Mouse (Mus musculus): ENCODE data around the gene Qsox2. TPM values are rescaled to one million over a fixed set of nuclear protein-coding genes. Genes with fewer than 3 reads are reported as not detected.

Gene Qsox2
- total RNA-seq, 2 experiments from 2014 or later, result 13.8 to 16.1 TPM

DNA sequence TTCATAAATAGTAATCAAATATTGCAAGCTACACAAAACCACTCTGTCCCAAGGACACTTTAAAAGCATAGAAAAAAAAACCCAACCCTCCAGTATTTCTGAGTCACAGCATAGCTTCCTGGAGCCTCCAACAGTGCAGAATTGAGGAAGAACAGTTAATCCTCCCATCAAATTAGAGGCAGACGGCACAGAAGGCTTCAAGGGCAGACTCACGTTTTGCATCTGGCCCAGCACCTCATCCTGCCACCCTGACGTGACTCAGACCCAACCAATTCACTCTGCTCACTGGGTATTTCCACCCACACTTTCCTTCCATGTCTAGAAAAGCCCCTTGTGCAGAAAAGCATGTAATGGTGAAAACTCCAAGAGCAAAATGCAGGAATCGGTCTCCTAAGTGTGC, 7.1 kb downstream of the Qsox2 start:
- intact Hi-C loops (cut with DNase I), result no loop called here
- DNase-seq, result no peak

- DNase-seq, result peak in 1 of 2 experiments; percentile 46
- intact Hi-C loops (cut with DNase I), result loop anchor here (5.0 kb wide), 2 partner anchors 45 to 75 kb away; no protein-coding TSS in a partner anchor
Observed at GRCm38 (mm10) chr2:26227788-26228187, 9.5 kb downstream of the Qsox2 start.

DNA sequence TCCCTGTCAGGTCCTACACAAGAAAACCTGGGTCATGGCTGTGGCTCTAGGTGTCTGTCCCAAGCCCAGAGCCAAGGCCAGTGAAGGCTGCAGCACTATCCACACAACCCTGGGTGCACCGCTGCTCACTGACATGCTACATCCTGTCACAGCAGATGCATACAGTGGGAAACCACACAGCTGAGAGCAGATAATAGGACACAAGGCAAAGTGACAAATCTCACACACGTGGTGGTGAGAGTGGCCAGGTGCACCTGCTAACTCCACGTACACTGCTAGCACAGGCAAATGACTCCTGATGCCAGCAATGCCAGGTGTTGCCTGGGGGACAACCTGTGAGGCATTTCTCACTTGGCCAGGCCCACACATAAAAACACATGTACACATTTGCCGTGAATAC, 12.1 kb downstream of the Qsox2 start:
- DNase-seq, result no peak
- intact Hi-C loops (cut with DNase I), result loop anchor here (5.0 kb wide), 2 partner anchors 43 to 73 kb away; no protein-coding TSS in a partner anchor

- DNase-seq, result no peak
- intact Hi-C loops (cut with DNase I), result no loop called here
Observed at GRCm38 (mm10) chr2:26223961-26224360, 13.4 kb downstream of the Qsox2 start.

- intact Hi-C loops (cut with DNase I), result no loop called here
- no peak for DNase-seq
Observed at GRCm38 (mm10) chr2:26214526-26214925, 22.8 kb downstream of the Qsox2 start.

DNA sequence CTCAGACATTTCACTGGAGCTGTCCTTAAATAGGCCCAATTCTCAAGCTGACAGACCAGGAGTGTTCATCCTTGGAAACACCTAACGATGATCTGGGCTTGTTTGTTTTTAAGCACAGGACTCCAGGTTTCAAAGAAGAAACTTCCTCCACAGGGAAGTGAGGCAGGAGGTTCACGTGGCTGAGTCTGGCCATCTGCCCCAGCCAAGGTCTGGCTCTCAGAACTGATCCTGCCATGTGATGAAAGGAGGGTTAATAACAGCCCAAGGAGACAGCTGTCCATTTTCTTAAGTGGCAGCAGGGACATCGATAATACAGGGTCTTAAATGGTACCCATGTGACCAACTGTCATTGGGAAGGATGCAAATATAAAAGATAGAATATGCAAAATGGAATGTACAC, 27.8 kb downstream of the Qsox2 start:
- intact Hi-C loops (cut with DNase I), result no loop called here
- DNase-seq, result no peak

GRCm38 (mm10) chr2:26208126-26208789, 29.1 kb downstream of the Qsox2 start, which contains the start of gene Lhx3:
TSS of gene Lhx3 (minus strand) at chr2:26208289.
- DNase-seq, result peak; percentile 90 to 95
- intact Hi-C loops (cut with DNase I), result no loop called here

DNA sequence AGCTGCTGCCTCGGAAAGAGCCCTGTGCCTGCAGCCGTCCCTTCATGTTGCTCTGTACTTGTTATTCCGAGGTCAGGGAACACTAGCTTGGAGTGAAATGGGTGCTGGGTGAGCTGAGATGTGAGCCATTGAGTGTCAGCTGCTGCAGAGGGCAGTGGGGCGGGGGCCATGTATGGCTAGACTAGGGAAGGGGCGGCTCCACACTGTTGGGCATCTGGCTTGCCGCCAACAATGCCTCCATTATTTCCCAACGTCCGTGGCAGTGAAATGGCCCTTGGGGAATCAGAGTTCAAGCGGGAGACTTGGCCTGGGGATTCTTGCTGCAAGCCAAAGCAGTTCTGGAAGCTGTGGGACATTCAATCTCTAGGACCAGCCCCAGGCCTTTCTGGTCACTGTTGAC, 29.8 kb downstream of the Qsox2 start:
- intact Hi-C loops (cut with DNase I), result no loop called here
- no peak for DNase-seq

DNA sequence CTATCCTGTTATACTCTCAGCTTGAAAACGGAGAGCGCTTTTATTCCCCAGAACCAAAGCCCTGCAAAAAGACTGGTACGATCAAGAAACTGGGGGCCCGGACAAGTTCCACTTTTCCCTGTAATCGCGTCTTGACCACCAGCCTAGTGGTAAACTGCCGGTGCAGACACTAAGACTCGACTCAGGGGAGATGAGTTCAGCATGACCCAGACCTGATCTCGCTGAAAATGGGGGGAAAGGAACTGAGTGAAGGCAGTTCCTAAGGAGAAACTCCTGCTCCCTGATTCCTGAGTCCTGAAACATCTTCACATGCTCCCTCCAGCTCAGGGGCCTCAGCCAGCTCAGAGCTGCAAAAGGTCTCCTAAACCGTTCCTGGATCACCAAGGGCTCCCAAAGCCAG, 31.6 kb downstream of the Qsox2 start:
- intact Hi-C loops (cut with DNase I), result no loop called here
- no peak for DNase-seq

DNA sequence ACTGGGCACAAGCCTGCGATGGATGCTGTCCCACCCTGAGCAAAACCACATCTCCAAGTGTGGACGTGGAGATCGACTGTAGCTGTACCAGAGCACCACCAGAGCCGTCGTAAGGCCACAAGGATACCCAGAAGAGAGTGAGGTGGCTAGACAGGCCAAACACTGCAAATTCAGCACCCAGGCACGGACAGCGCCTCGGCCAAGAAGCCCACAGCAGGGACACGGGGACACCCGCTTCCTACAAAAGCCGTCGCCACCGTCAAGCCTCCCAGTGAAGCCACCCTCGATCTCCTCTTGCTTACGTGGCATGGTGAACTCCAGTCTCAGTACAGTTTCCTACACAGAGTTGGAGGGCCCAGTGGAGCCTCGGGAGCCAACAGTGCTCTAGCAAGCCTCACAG, 32.2 kb downstream of the Qsox2 start:
- peak; percentile 49 to 64 for DNase-seq
- intact Hi-C loops (cut with DNase I), result no loop called here

DNA sequence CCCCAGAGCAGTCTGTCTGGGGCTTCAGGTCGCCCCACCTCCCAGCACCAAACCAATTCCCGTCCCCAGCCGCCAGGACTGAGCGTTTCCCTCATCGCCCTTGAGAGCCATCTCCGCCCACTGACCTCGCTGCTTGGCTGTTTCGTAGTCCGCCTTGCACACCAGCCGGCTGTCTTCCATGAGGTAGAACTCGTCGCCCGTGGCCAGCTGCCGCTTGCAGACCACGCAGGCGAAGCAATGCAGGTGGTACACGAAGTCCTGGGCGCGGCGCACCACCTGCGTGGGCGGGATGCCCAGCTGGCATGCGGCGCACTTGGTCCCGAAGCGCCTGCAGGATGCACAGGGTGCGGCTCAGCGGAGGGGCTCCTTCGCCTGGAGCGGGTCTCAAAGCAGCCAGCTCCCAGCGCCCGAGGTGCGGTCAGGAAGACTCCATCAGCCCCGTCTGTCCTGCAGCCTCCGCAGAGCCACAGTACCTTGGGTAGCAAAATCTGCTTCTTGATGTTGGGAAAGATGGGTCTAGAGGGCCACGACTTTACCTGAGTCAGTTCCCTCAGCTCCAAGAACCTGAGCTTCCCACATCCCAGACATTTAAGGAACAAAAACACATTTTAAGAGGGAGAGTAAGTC, 34.4 kb downstream of the Qsox2 start:
- intact Hi-C loops (cut with DNase I), result no loop called here
- DNase-seq, result no peak

- intact Hi-C loops (cut with DNase I), result no loop called here
Observed at GRCm38 (mm10) chr2:26201926-26202848, 35.1 kb downstream of the Qsox2 start.

DNA sequence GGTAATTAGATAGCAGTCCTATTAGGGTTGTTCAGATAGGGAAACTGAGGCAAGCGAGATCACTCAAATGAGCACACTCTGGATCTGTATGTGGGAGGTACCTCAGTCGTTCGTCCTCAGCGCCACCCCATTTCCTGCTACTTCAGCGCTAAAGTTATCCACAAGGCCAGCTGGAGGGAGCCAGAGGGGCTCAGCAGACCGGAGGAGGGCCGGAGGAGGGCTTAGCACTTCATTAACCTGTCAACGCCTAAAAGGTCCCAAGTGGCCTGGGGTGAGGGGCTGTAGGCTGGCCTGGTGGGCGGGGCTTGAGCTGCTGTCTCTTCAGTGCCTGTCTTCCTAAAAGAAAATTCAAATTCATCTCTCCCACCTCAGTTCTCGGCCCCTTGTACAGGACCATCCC, 38.8 kb downstream of the Qsox2 start:
- intact Hi-C loops (cut with DNase I), result no loop called here

More at GRCm38 (mm10) chr2:26201926-26202848, 35.1 kb downstream of the Qsox2 start:
- DNase-seq, result no peak

GRCm38 (mm10) chr2:26194552-26195339, 42.6 kb downstream of the Qsox2 start:
- intact Hi-C loops (cut with DNase I), result no loop called here
- DNase-seq, result no peak

More for the DNA sequence above, 38.8 kb downstream of the Qsox2 start:
- DNase-seq, result no peak

DNA sequence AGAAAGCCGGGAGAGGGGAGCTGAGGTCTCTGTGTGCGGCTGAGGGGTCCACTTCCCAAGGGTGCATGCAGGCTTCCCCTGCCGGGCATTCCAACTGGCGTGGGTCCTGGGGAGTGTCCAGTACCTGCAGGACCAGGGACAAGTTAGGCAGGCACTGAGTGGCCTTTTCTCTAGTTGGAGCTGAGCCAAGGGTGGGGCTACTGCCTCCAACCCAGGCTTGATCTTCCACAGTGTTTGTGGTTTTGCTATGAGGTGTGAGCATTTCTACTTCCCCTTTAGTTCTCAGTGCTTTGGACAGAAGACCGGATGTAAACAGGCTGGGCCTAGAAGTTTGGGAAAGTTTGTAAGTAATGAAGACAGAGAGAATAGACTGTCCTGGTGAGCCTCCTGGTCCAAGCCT, 48.8 kb downstream of the Qsox2 start:
- intact Hi-C loops (cut with DNase I), result no loop called here
- peak; percentile 16 to 61 for DNase-seq

GRCm38 (mm10) chr2:26184352-26184751, 53.0 kb downstream of the Qsox2 start:
- intact Hi-C loops (cut with DNase I), result loop anchor here (5.0 kb wide), 1 partner anchor 43 kb away; no protein-coding TSS in a partner anchor
- DNase-seq, result no peak

DNA sequence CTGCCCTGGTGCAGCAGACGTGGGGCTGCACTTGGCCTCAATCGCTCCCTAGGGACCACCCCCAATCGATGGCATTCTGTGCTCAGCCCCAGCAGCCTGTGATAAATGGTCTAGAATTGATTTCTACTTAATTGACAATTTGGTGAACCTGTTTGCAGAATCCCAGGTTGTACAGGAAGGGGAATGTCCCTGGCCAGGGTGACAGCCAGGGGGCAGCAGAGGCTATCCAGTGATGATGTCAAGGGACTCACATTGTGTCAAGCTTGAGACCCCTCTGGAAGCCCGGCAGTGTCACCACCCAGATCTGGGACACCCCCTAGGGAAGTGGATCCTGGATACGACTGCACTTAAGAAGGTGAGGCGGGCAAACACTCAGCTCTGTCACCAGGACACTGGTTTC, 54.7 kb downstream of the Qsox2 start:
- peak; percentile 55 to 70 for DNase-seq
- intact Hi-C loops (cut with DNase I), result loop anchor here (1.0 to 5.0 kb wide), 2 partner anchors 45 to 91 kb away; no protein-coding TSS in a partner anchor

- intact Hi-C loops (cut with DNase I), result no loop called here
Observed at GRCm38 (mm10) chr2:26177189-26177588, 60.1 kb downstream of the Qsox2 start.

DNA sequence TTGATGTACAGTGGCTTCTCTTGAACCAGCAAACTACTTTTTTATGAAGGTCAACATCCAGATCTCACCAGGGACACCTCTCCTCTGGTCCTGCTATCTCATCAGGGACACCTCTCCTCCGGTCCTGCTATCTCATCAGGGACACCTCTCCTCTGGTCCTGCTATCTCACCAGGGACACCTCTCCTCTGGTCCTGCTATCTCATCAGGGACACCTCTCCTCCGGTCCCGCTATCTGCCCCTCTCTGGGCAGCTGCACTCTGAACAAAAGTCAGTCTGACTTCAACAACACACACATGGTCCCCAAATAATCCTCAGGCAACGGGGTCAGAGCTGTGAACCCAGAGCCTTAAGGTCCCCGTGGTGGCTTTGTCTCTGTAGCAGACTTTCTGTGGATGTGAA, 60.6 kb downstream of the Qsox2 start:
- intact Hi-C loops (cut with DNase I), result no loop called here
- no peak for DNase-seq

More at GRCm38 (mm10) chr2:26177189-26177588, 60.1 kb downstream of the Qsox2 start:
- DNase-seq, result no peak

GRCm38 (mm10) chr2:26175191-26175590, 62.1 kb downstream of the Qsox2 start:
- no peak for DNase-seq

More at GRCm38 (mm10) chr2:26175191-26175590, 62.1 kb downstream of the Qsox2 start:
- intact Hi-C loops (cut with DNase I), result no loop called here
